Mouse (Mus musculus): ENCODE measurements around the gene Smyd2.

DNA sequence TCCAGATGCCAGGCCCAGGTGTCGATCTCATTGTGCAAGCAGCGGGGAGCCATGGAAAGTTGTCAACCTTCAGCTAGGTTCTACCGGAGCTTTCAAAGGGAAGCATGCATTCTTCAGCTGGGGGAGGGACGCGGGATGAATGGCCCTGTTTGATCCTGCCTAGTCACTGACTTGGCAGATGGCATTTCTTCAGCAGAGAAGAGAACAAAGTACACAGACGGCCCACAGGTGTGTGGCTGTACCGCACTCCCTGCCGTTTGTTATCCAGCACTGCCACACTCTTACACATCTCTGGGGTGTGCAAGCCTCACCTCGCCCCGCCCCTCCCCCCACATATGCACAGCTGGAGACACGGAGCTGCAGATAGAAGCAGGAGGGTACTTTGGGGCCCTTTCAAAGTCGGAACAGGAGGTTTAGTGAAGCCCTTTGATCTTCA lies 91.3 kb downstream of the Smyd2 start:
- TF ChIP-seq MYOG (IDR thresholded peaks at IDR 0.05; ENCODE audit: control insufficient read depth in 1 of 3, insufficient read depth in 1 of 3, insufficient read length in 2 of 3, low read depth in 2 of 3), result no peak
- no peak for TF ChIP-seq POLR2A (IDR thresholded peaks at IDR 0.05; ENCODE audit: insufficient read length, low read depth)
- TF ChIP-seq TCF12 (IDR thresholded peaks at IDR 0.05; ENCODE audit: insufficient read depth, poor library complexity, severe bottlenecking), result no peak
- no peak for TF ChIP-seq E2F4 (IDR thresholded peaks at IDR 0.05; ENCODE audit: insufficient read depth)
- no peak for TF ChIP-seq SRF (IDR thresholded peaks at IDR 0.05; ENCODE audit: control insufficient read depth, insufficient read length, low read depth)
- TF ChIP-seq MAX (IDR thresholded peaks at IDR 0.05; ENCODE audit: low read depth), result no peak
- no peak for TF ChIP-seq POLR2AphosphoS2 (IDR thresholded peaks at IDR 0.05; ENCODE audit: insufficient read length, low read depth)
- no peak for TF ChIP-seq USF1 (IDR thresholded peaks at IDR 0.05; ENCODE audit: low read depth)
- TF ChIP-seq CEBPB (IDR thresholded peaks at IDR 0.05; ENCODE audit: insufficient read depth, poor library complexity, severe bottlenecking), result no peak
- TF ChIP-seq MYOD1 (IDR thresholded peaks at IDR 0.05; ENCODE audit: control insufficient read depth in 1 of 3, insufficient read length in 2 of 3, low read depth in 2 of 3), result no peak
- no peak for TF ChIP-seq REST (IDR thresholded peaks at IDR 0.05; ENCODE audit: insufficient read depth, insufficient read length)
- no peak for TF ChIP-seq TCF3 (IDR thresholded peaks at IDR 0.05; ENCODE audit: insufficient read length, low read depth)

Data from myocyte (in vitro differentiated cells).